Mouse (Mus musculus): ENCODE measurements at regions not wholly inside any gene's neighbourhood (a gene's known extent, or its start where the extent isn't known, plus 50 kb on each side); places are given as distances from the start of the nearest gene placed in this dataset.

GRCm38 (mm10) chr19:55985518-55985917, 243.9 kb downstream of the Tcf7l2 start:
- Histone ChIP-seq H3K27ac (replicated peaks) (no peak overlapping the region), H3K9ac (ENCODE audit: low read length) (no peak overlapping the region), H3K4me1 (replicated peaks; ENCODE audit: control insufficient read depth, insufficient read depth) (no peaks in the 10 kb centered on the region), H3K36me3 (ENCODE audit: control insufficient read depth, insufficient read depth, low read length) (no peaks in the 10 kb centered on the region), H3K27me3 (ENCODE audit: control insufficient read depth, insufficient read depth, low read length) (no peaks in the 10 kb centered on the region), H3K4me2 (replicated peaks; ENCODE audit: low read depth) (no peak overlapping the region), H3K4me3 (ENCODE audit: low read depth, low read length) (no peak overlapping the region), H3K9me3 (ENCODE audit: control insufficient read depth, low read length) (no peaks in the 10 kb centered on the region)
- 70% methylated on average over 4 of the region's 4 CpGs for WGBS
- no peak for TF ChIP-seq EP300 (optimal IDR thresholded peaks at IDR 0.05)
- no peak for TF ChIP-seq CTCF (IDR thresholded peaks at IDR 0.05; ENCODE audit: low read depth)
- ATAC-seq (ENCODE audit: low FRiP score, low TSS enrichment) (no peak), DNase-seq (ENCODE audit: low spot score) (no peak)

GRCm38 (mm10) chr19:55991791-55992726, 250.4 kb downstream of the Tcf7l2 start:
- Histone ChIP-seq H3K36me3 (ENCODE audit: control insufficient read depth, insufficient read depth, low read length) (no peaks in the 10 kb centered on the region), H3K4me2 (replicated peaks; ENCODE audit: low read depth) (no peak overlapping the region), H3K27me3 (ENCODE audit: control insufficient read depth, insufficient read depth, low read length) (no peaks in the 10 kb centered on the region), H3K9ac (ENCODE audit: low read length) (no peak overlapping the region), H3K9me3 (ENCODE audit: control insufficient read depth, low read length) (no peaks in the 10 kb centered on the region), H3K4me1 (replicated peaks; ENCODE audit: control insufficient read depth, insufficient read depth) (no peaks in the 10 kb centered on the region), H3K27ac (replicated peaks) (no peak overlapping the region), H3K4me3 (ENCODE audit: low read depth, low read length) (no peak overlapping the region)
- WGBS = 69% methylated on average over 21 of the region's 21 CpGs
- TF ChIP-seq CTCF (IDR thresholded peaks at IDR 0.05; ENCODE audit: low read depth) (no peak), EP300 (optimal IDR thresholded peaks at IDR 0.05) (no peak)
- no peak for DNase-seq (ENCODE audit: low spot score)
- ATAC-seq (ENCODE audit: low FRiP score, low TSS enrichment) = no peak

- DNase-seq (ENCODE audit: low spot score) (no peak), ATAC-seq (ENCODE audit: low FRiP score, low TSS enrichment) (no peak)
- WGBS = 65% methylated on average over 5 of the region's 5 CpGs
- Histone ChIP-seq H3K36me3 (ENCODE audit: control insufficient read depth, insufficient read depth, low read length) (no peaks in the 10 kb centered on the region), H3K4me1 (replicated peaks; ENCODE audit: control insufficient read depth, insufficient read depth) (no peaks in the 10 kb centered on the region), H3K27me3 (ENCODE audit: control insufficient read depth, insufficient read depth, low read length) (no peaks in the 10 kb centered on the region), H3K9me3 (ENCODE audit: control insufficient read depth, low read length) (no peaks in the 10 kb centered on the region), H3K27ac (replicated peaks) (no peak overlapping the region), H3K4me3 (ENCODE audit: low read depth, low read length) (no peak overlapping the region), H3K4me2 (replicated peaks; ENCODE audit: low read depth) (no peak overlapping the region), H3K9ac (ENCODE audit: low read length) (no peak overlapping the region)
- TF ChIP-seq EP300 (optimal IDR thresholded peaks at IDR 0.05) (no peak), CTCF (IDR thresholded peaks at IDR 0.05; ENCODE audit: low read depth) (no peak)
These were observed 251.1 kb downstream of the Tcf7l2 start for GRCm38 (mm10) chr19:55992727-55993066.

DNA sequence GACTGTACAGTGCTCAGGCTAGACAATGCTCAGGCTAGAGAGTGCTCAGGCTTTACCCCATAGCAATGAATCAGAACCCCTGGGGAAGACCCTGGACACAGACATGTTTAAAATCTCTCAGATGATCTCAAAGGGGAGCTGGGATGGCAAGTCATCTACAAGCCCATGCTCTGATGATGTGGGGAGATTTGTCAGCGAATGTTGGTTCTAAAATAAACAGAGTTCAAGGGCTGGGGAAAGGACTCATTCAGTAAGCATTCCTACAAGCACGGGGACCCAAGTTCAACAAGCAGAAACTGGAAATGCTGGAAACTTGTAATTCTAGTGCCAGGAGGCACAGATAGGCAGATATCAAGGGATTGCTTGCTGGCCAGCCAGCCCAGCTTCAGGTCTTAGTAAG, 254.1 kb downstream of the Tcf7l2 start:
- H3K9ac ChIP-seq (ENCODE audit: low read length) = no peak overlapping the region

GRCm38 (mm10) chr19:55998454-55999180, 257.0 kb downstream of the Tcf7l2 start:
- Histone ChIP-seq H3K27me3 (ENCODE audit: control insufficient read depth, insufficient read depth, low read length) (no peaks in the 10 kb centered on the region), H3K36me3 (ENCODE audit: control insufficient read depth, insufficient read depth, low read length) (no peaks in the 10 kb centered on the region), H3K9ac (ENCODE audit: low read length) (no peak overlapping the region), H3K27ac (replicated peaks) (no peak overlapping the region), H3K9me3 (ENCODE audit: control insufficient read depth, low read length) (no peaks in the 10 kb centered on the region), H3K4me2 (replicated peaks; ENCODE audit: low read depth) (no peak overlapping the region), H3K4me3 (ENCODE audit: low read depth, low read length) (no peak overlapping the region), H3K4me1 (replicated peaks; ENCODE audit: control insufficient read depth, insufficient read depth) (no peaks in the 10 kb centered on the region)
- WGBS = 90% methylated on average over 15 of the region's 15 CpGs
- TF ChIP-seq EP300 (optimal IDR thresholded peaks at IDR 0.05) = no peak
- TF ChIP-seq CTCF (IDR thresholded peaks at IDR 0.05; ENCODE audit: low read depth) = peak; percentile 34; the same call in 1 of the 2 replicates
- ATAC-seq (ENCODE audit: low FRiP score, low TSS enrichment) = no peak
- no peak for DNase-seq (ENCODE audit: low spot score)

More for the DNA sequence above, 254.1 kb downstream of the Tcf7l2 start:
- Histone ChIP-seq H3K4me2 (replicated peaks; ENCODE audit: low read depth) (no peak overlapping the region), H3K4me3 (ENCODE audit: low read depth, low read length) (no peak overlapping the region), H3K27me3 (ENCODE audit: control insufficient read depth, insufficient read depth, low read length) (no peaks in the 10 kb centered on the region), H3K36me3 (ENCODE audit: control insufficient read depth, insufficient read depth, low read length) (no peaks in the 10 kb centered on the region), H3K27ac (replicated peaks) (no peak overlapping the region), H3K4me1 (replicated peaks; ENCODE audit: control insufficient read depth, insufficient read depth) (no peaks in the 10 kb centered on the region), H3K9me3 (ENCODE audit: control insufficient read depth, low read length) (no peaks in the 10 kb centered on the region)
- no peak for TF ChIP-seq EP300 (optimal IDR thresholded peaks at IDR 0.05)
- no peak for TF ChIP-seq CTCF (IDR thresholded peaks at IDR 0.05; ENCODE audit: low read depth)
- DNase-seq (ENCODE audit: low spot score) (no peak), ATAC-seq (ENCODE audit: low FRiP score, low TSS enrichment) (no peak)
- 28% methylated on average over 2 of the region's 2 CpGs for WGBS

GRCm38 (mm10) chr19:55999409-55999808, 257.8 kb downstream of the Tcf7l2 start:
- Histone ChIP-seq H3K4me3 (ENCODE audit: low read depth, low read length) (no peak overlapping the region), H3K36me3 (ENCODE audit: control insufficient read depth, insufficient read depth, low read length) (no peaks in the 10 kb centered on the region), H3K4me1 (replicated peaks; ENCODE audit: control insufficient read depth, insufficient read depth) (no peaks in the 10 kb centered on the region), H3K27me3 (ENCODE audit: control insufficient read depth, insufficient read depth, low read length) (no peaks in the 10 kb centered on the region), H3K4me2 (replicated peaks; ENCODE audit: low read depth) (no peak overlapping the region), H3K9ac (ENCODE audit: low read length) (no peak overlapping the region), H3K27ac (replicated peaks) (no peak overlapping the region), H3K9me3 (ENCODE audit: control insufficient read depth, low read length) (no peaks in the 10 kb centered on the region)
- ATAC-seq (ENCODE audit: low FRiP score, low TSS enrichment) (no peak), DNase-seq (ENCODE audit: low spot score) (no peak)
- 78% methylated on average over 3 of the region's 3 CpGs for WGBS
- TF ChIP-seq EP300 (optimal IDR thresholded peaks at IDR 0.05) (no peak), CTCF (IDR thresholded peaks at IDR 0.05; ENCODE audit: low read depth) (no peak)

Data from stomach, postnatal 0 days (tissue).